Comparison of ENCODE assay signal across 13 mouse cellular contexts in the genomic region with DNA sequence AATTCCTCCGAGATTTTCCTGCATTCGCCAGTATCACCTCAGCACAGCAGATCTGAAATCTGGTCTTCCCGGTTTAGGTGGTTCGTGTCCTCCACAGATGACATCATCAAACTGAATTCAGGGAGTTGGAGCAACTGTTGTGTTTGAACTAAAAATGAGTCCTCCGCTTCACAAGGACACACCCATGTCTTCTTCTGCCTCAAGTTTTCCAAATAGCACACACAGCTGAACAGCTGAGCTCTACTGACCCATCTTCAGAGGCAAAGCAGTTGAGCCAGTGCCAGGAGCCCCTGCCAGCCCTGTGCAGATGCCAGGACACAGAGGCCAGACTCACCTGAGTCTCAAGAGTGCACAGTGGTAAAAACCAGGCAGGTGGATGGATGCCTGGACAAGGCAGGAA. TPM values are rescaled to one million over a fixed set of nuclear protein-coding genes. Genes with fewer than 3 reads are reported as not detected.
DNase-seq lines count a peak whose midpoint lies in the region; ATAC-seq lines count a peak whose summit lies in the region.
"Had no signal": no experiment of that assay in that cellular context is flagged by ENCODE, and none has a peak within 500 bp of the region (broad histone marks: within the 10 kb centered on the region; RNA-seq: fewer than 3 reads in every experiment).

No protein-coding gene starts in this region.

- H3K4me1 ChIP-seq in heart, embryonic 15.5 days (replicated peaks) = peaks cover 82% of the 10 kb centered on the region

- ATAC-seq in heart, embryonic 15.5 days (replicated peaks; ENCODE audit: insufficient number of reproducible peaks, insufficient read depth, low FRiP score, low read depth) = no peak
- ATAC-seq in megakaryocyte progenitor cell, adult 5-6 weeks (replicated peaks; ENCODE audit: poor library complexity) = no peak
- ATAC-seq: hindbrain, embryonic 16.5 days had no signal

- H3K9ac ChIP-seq in heart, embryonic 15.5 days = 0 out of 2 replicates have a peak overlapping the region, but pooled peaks have one; percentile 35
- H3K9ac ChIP-seq: limb, embryonic 12.5 days had no signal

- DNase-seq in cerebellum, adult 11 months = peak; percentile 29
- DNase-seq in cerebellum, adult 9-11 months = no peak
- no peak for DNase-seq in heart, postnatal 4 days
- peak; percentile 56 for DNase-seq in brain, adult 2 months (ENCODE audit: low read depth, low spot score)
- DNase-seq in kidney, adult 8-10 months = peak; percentile 45 to 51
- DNase-seq in embryo, embryonic 10 days (ENCODE audit: low spot score) = no peak
- DNase-seq: spleen, adult 18-20 months; thymus, adult 2 months had no signal

- 69% methylated on average over 5 of the region's 5 CpGs for WGBS in heart, embryonic 15.5 days

- H3K4me3 ChIP-seq in heart, embryonic 15.5 days = no peak overlapping the region
- H3K4me3 ChIP-seq: limb, embryonic 12.5 days had no signal

- H3K27ac ChIP-seq in heart, embryonic 15.5 days = peak overlapping the region; percentile 95
- H3K27ac ChIP-seq: limb, embryonic 12.5 days had no signal

- H3K36me3 ChIP-seq in heart, embryonic 15.5 days = no peaks in the 10 kb centered on the region
- H3K36me3 ChIP-seq: G1E; limb, embryonic 12.5 days had no signal

- no peaks in the 10 kb centered on the region for H3K9me3 ChIP-seq in heart, embryonic 15.5 days (replicated peaks)
- H3K9me3 ChIP-seq: limb, embryonic 12.5 days had no signal

- peak overlapping the region; percentile 60 for H3K4me2 ChIP-seq in heart, embryonic 15.5 days
- H3K4me2 ChIP-seq: limb, embryonic 12.5 days had no signal

- H3K27me3 ChIP-seq in heart, embryonic 15.5 days = no peaks in the 10 kb centered on the region
- H3K27me3 ChIP-seq: limb, embryonic 12.5 days had no signal

RNA-seq across cellular contexts. Expression of a gene that starts 12.9 kb away (rescaled TPM):
- 20.6 and 24.5 TPM in 2 replicates for polyA plus RNA-seq in heart, embryonic 15.5 days (2015; fragmentation: Nextera tagmentation; extraction: Ambion mirVana)
- 10 to 100 TPM; 70.1 to 72.6 TPM for total RNA-seq in heart, postnatal 4 days (2021)
- 0.84 and 1.5 TPM in 2 replicates for total RNA-seq in megakaryocyte progenitor cell, adult 5-6 weeks (2015)
- total RNA-seq in megakaryocyte progenitor cell, adult 5-6 weeks (2017) = 2.0 and 2.3 TPM in 2 replicates
- polyA plus RNA-seq: G1E had no signal

Comparison
In these comparisons a context has a peak if more than half of its experiments do, and no peak if none do; other contexts are left out.
1. DNase-seq: peak in cerebellum, adult 11 months (single experiment), brain, adult 2 months (single experiment) and kidney, adult 8-10 months (2 of 2); none in cerebellum, adult 9-11 months (single experiment), heart, postnatal 4 days (single experiment) and embryo, embryonic 10 days (single experiment).
2. RNA of a gene that starts 12.9 kb away (total RNA-seq): 70.1 to 72.6 TPM in heart, postnatal 4 days; 0.84 to 2.3 TPM in megakaryocyte progenitor cell, adult 5-6 weeks; every median in the first group is over 10 times any median in the second.